Mouse (Mus musculus) CH12.LX (cell line): ENCODE results near the gene 1700008O03Rik. TPM values are rescaled to one million over a fixed set of nuclear protein-coding genes. Genes with fewer than 3 reads are reported as not detected.

Experiments
- DNase-seq: peaks from one replicate; pipeline ENCODE4 v3.0.0-alpha.2; 2013; ENCODE audit errors: extremely low read depth
- H3K27ac ChIP-seq: 2 replicates; pipeline ENCODE4 v1.5.1; 2012; ENCODE audit warnings: low read depth, mild to moderate bottlenecking, control low read depth, moderate library complexity; ENCODE audit not compliant: insufficient read depth
- H3K27me3 ChIP-seq: replicated peaks from 2 replicates; pipeline ENCODE3; 2012; ENCODE audit warnings: inconsistent platforms
- H3K36me3 ChIP-seq, 2 experiments: replicated peaks in 1 of 2; 2 replicates each; pipeline versions ENCODE3 to v1.6.1; 2012; ENCODE audit warnings: inconsistent platforms in 1 of 2, low read length in 1 of 2, mild to moderate bottlenecking in 1 of 2, mixed read lengths in 1 of 2, moderate library complexity in 1 of 2; ENCODE audit not compliant: control insufficient read depth in 1 of 2, insufficient read depth in 1 of 2
- H3K4me1 ChIP-seq, 2 experiments: 2 replicates each; pipeline ENCODE4 v1.6.1; 2012; ENCODE audit warnings: inconsistent platforms in 1 of 2, moderate library complexity in 1 of 2; ENCODE audit not compliant: insufficient read depth in 2 of 2, control insufficient read depth in 1 of 2
- H3K4me2 ChIP-seq: 2 replicates; pipeline ENCODE4 v1.6.1; 2012; ENCODE audit warnings: low read depth, mild to moderate bottlenecking, control low read depth; ENCODE audit not compliant: poor library complexity, insufficient read depth, severe bottlenecking
- H3K4me3 ChIP-seq, 3 experiments: fragments of 150-350 bp in 1 of 3; sonication (generic) in 1 of 3; replicated peaks in 1 of 3; 2 replicates each; pipeline versions ENCODE3 to v1.5.1; 2011 to 2012; ENCODE audit warnings: low read depth in 2 of 3, low read length in 2 of 3, mild to moderate bottlenecking in 2 of 3, moderate library complexity in 2 of 3, control low read depth in 1 of 3, improper control_type of control experiment in 1 of 3, inconsistent platforms in 1 of 3, mixed read lengths in 1 of 3; ENCODE audit not compliant: poor library complexity in 1 of 3
- H3K79me2 ChIP-seq: replicated peaks from 2 replicates; pipeline ENCODE4 v1.6.1; 2012; ENCODE audit warnings: mild to moderate bottlenecking, moderate library complexity; ENCODE audit not compliant: control insufficient read depth, poor library complexity, insufficient read depth, severe bottlenecking; ENCODE audit errors: extremely low read depth
- H3K9ac ChIP-seq: 2 replicates; pipeline ENCODE4 v1.6.1; 2012; ENCODE audit warnings: low read depth, mild to moderate bottlenecking, control low read depth, moderate library complexity; ENCODE audit not compliant: insufficient read depth
- H3K9me3 ChIP-seq: replicated peaks from 2 replicates; pipeline ENCODE3; 2012; ENCODE audit warnings: low read length, inconsistent platforms, mixed read lengths
- BHLHE40 ChIP-seq: IDR thresholded peaks from 2 replicates; pipeline ENCODE4 v1.6.1; 2011; ENCODE audit warnings: mild to moderate bottlenecking, low read depth, low read length, improper control_type of control experiment
- CTCF ChIP-seq, 2 experiments: IDR thresholded peaks in 1 of 2; conservative IDR thresholded peaks in 1 of 2; 2 replicates each; pipeline ENCODE4 v1.5.1; 2011 to 2012; ENCODE audit warnings: low read depth in 2 of 2, low read length in 2 of 2, improper control_type of control experiment in 1 of 2, inconsistent platforms in 1 of 2, mild to moderate bottlenecking in 1 of 2, moderate library complexity in 1 of 2
- EP300 ChIP-seq: IDR thresholded peaks from 2 replicates; pipeline ENCODE4 v1.6.1; 2011; ENCODE audit warnings: low read length, improper control_type of control experiment
- JUND ChIP-seq: conservative IDR thresholded peaks from 2 replicates; pipeline ENCODE4 v1.6.1; 2011; ENCODE audit warnings: low read depth, low read length, improper control_type of control experiment
- MEF2A ChIP-seq: IDR thresholded peaks from 2 replicates; pipeline ENCODE4 v1.6.1; 2014; ENCODE audit warnings: low read depth, mild to moderate bottlenecking, inconsistent platforms, low read length, improper control_type of control experiment, borderline replicate concordance
- NRF1 ChIP-seq: IDR thresholded peaks from 2 replicates; pipeline ENCODE4 v1.6.1; 2014; ENCODE audit warnings: low read depth, mild to moderate bottlenecking, inconsistent platforms, low read length, improper control_type of control experiment, moderate library complexity
- PAX5 ChIP-seq: IDR thresholded peaks from 2 replicates; pipeline ENCODE4 v1.6.1; 2012; ENCODE audit warnings: low read length, inconsistent platforms, mixed read lengths
- POLR2AphosphoS2 ChIP-seq: IDR thresholded peaks from 2 replicates; pipeline ENCODE4 v1.6.1; 2011; ENCODE audit warnings: low read depth, low read length, improper control_type of control experiment
- RAD21 ChIP-seq: IDR thresholded peaks from 2 replicates; pipeline ENCODE4 v1.6.1; 2011; ENCODE audit warnings: low read depth, mild to moderate bottlenecking, low read length, improper control_type of control experiment, moderate library complexity
- RCOR1 ChIP-seq: conservative IDR thresholded peaks from 2 replicates; pipeline ENCODE4 v1.6.1; 2012; ENCODE audit warnings: low read depth, mild to moderate bottlenecking, inconsistent platforms, low read length, improper control_type of control experiment
- TBP ChIP-seq: conservative IDR thresholded peaks from 2 replicates; pipeline ENCODE4 v1.6.1; 2011; ENCODE audit warnings: low read depth, low read length, improper control_type of control experiment
- TCF12 ChIP-seq: IDR thresholded peaks from 2 replicates; pipeline ENCODE4 v1.6.1; 2014; ENCODE audit warnings: low read depth, mild to moderate bottlenecking, inconsistent platforms, low read length, improper control_type of control experiment
- USF1 ChIP-seq: IDR thresholded peaks from 2 replicates; pipeline ENCODE4 v1.6.1; 2014; ENCODE audit warnings: low read depth, mild to moderate bottlenecking, inconsistent platforms, low read length, improper control_type of control experiment
- ZC3H11A ChIP-seq: IDR thresholded peaks from 2 replicates; pipeline ENCODE4 v1.6.1; 2012; ENCODE audit warnings: low read depth, mild to moderate bottlenecking, inconsistent platforms, low read length, improper control_type of control experiment
- dilution Hi-C: fragments of 300-500 bp; cut with MboI; formaldehyde crosslinking; loops from 2 replicates; pipeline ENCODE4 v1.14.3; 2020; ENCODE audit warnings: low sequenced_read_pairs; ENCODE audit not compliant: extremely low pct_unique_long_range_greater_than_20kb, extremely low pct_ligation_motif_present
- in situ Hi-C: fragments of 300-500 bp; cut with MboI; formaldehyde crosslinking; loops from 3 replicates; pipeline ENCODE4 v1.14.3; 2019; ENCODE audit warnings: low sequenced_read_pairs, low pct_ligation_motif_present, low pct_unique_long_range_greater_than_20kb, mixed read lengths
- polyA plus RNA-seq: library from polyadenylated mRNA; unstranded; fragments of >175 nt; gene quantifications from 2 replicates; pipeline ENCODE4 v1.2.1, GENCODE M21; 2012; ENCODE audit warnings: low read depth; ENCODE audit not compliant: insufficient read length
- total RNA-seq, 2 experiments: library from RNA; depleted of rRNA; stranded (reverse); fragments of 300-350 nt in 1 of 2; fragments of >200 nt in 1 of 2; gene quantifications; 2 replicates each; pipeline ENCODE4 v1.2.3; 2012 to 2014

1700008O03Rik gene
- total and polyA plus RNA-seq, 3 experiments: 0.74 to 0.81 TPM; not detected in 1

DNA sequence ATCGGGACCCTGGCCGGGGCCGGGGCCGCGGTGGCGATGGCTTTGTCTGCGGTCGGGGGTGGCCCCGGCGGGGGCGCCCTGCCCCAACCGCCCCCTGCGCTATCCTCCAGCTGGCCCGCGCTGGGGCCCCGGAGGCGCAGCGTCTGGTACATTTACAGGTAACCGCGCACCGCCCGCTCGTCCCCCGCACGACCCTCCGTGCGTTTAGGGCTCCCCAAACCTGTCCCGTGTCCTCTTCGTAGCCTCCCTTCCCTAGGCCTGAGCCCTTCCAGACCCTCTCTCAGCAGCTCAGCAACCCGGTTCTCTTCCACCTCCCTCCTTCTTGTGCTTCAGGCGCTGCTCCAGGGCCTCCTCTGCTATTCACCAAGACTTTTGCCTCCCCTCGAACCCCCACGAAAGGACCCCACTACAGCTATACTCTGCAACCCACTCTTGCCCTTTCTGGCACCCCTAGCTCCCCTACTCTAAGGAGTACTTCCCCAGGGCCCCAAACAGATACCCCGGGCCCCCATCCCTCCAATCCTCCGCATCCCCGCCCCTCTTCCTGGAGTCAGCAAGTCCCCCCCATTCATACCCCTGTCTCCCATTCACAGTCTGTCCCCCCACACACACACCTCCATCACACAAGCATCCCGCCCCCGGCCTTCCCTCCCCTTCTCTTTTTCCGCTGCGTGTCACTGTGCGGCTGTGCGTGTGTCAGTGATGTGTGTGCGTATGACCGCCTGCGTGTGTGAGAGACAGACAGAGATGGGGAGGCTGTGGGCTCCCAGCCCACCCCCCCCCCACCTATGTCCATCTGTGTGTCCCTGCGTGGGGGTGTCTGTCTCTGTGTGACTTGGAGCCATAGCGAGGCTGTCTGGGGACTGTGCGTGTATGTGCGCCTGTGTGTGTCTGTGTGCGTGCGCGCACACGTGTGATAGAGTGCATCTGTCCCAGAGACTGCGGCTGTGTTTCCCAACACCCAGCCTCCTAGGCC is 49.3 kb downstream of the 1700008O03Rik start:
- no peak overlapping the region for H3K9ac ChIP-seq
- no peak overlapping the region for H3K4me2 ChIP-seq
- H3K79me2 ChIP-seq: no peaks in the 10 kb centered on the region
- TF ChIP-seq NRF1: no peak
- TF ChIP-seq TBP: no peak
- H3K27ac ChIP-seq: no peak overlapping the region
- in situ Hi-C loops: no loop called here
- dilution Hi-C loops: no loop called here
- H3K4me1 ChIP-seq: no peaks in the 10 kb centered on the region
- H3K9me3 ChIP-seq: peaks cover 2% of the 10 kb centered on the region
- H3K4me3 ChIP-seq: no peak overlapping the region
- H3K27me3 ChIP-seq: peaks cover 80% of the 10 kb centered on the region
- H3K36me3 ChIP-seq: no peaks in the 10 kb centered on the region
- no peak for DNase-seq

DNA sequence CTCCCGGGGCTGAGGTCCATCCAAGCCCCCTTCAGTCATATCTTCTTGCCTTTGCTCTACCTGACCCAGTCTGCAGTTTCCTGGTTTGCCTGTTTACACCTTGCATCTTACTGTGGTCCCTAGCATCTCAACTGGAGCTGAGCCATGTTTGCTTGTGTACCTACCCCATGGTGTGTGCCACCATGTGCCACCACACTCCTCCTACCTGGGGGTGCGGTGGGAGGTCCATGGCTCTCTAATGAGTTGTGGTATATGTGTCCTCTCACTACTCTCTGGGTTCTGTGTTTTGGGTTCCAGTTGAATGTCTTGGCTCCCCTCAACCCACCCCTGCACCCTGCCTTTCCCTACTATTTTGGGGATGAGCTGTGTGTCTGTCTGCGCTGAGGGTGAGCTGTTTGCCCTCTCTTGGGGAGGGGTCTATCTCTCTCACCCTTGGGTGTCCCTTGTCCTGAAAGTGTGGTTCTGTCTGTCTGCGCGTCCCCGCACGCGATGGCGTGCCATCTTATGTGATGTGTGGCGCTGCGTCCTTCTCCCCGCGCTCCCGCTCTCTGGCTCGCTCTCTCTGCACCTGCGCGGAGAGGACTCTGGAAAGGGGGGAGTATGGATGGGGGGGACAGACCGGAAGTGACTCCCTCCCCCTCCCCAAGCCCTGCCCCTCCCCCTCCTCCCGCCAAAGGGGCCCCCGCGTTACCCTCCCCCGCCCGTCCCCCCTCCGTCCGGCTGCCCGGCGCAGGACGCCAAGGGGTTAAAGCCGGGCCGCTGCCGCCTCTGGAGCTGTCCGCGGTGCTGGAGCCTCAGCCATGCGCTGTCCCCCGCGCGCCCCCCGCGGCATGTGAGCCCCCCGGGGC is 50.4 kb downstream of the 1700008O03Rik start:
- no peak overlapping the region for H3K27ac ChIP-seq
- no peaks in the 10 kb centered on the region for H3K79me2 ChIP-seq
- H3K9ac ChIP-seq: no peak overlapping the region
- H3K4me3 ChIP-seq: no peak overlapping the region
- no peaks in the 10 kb centered on the region for H3K36me3 ChIP-seq
- H3K4me1 ChIP-seq: no peaks in the 10 kb centered on the region
- H3K27me3 ChIP-seq: peaks cover 78% of the 10 kb centered on the region
- in situ Hi-C loops: no loop called here
- peaks cover 2% of the 10 kb centered on the region for H3K9me3 ChIP-seq
- no peak for TF ChIP-seq POLR2AphosphoS2
- no peak for TF ChIP-seq MEF2A
- no peak for TF ChIP-seq BHLHE40
- no peak for TF ChIP-seq ZC3H11A
- no peak for TF ChIP-seq EP300
- TF ChIP-seq RCOR1: no peak
- no peak for TF ChIP-seq TCF12
- TF ChIP-seq USF1: no peak
- TF ChIP-seq RAD21: no peak
- no peak for TF ChIP-seq CTCF (conservative IDR thresholded peaks at IDR 0.05 in 1 of 2, IDR thresholded peaks at IDR 0.05 in 1 of 2; ENCODE audit: low read depth in 2 of 2, low read length in 2 of 2)
- no peak for TF ChIP-seq JUND
- TF ChIP-seq TBP: no peak
- TF ChIP-seq PAX5: no peak
- no peak overlapping the region for H3K4me2 ChIP-seq
- dilution Hi-C loops: no loop called here
- no peak for DNase-seq
